Mouse (Mus musculus): Measurements from ENCODE around the gene Thnsl2. TPM values are rescaled to one million over a fixed set of nuclear protein-coding genes. Genes with fewer than 3 reads are reported as not detected.
A peak's percentile ranks its signal among the peaks of the same experiment; 100 is the strongest.

Thnsl2 gene
- polyA plus RNA-seq, 1 experiment from 2014 or later: 23.0 TPM

- H3K36me3 ChIP-seq (ENCODE audit: control insufficient read depth, insufficient read depth, low read length): no peaks in the 10 kb centered on the region
- WGBS: 6% methylated on average over 3 of the region's 3 CpGs
- H3K9me3 ChIP-seq (ENCODE audit: control insufficient read depth, low read length): no peaks in the 10 kb centered on the region
- H3K4me1 ChIP-seq (replicated peaks; ENCODE audit: control insufficient read depth, insufficient read depth, low read length): no peaks in the 10 kb centered on the region
- H3K9ac ChIP-seq (ENCODE audit: low read length): no peak overlapping the region
- no peak overlapping the region for H3K27ac ChIP-seq (ENCODE audit: low read depth)
- ATAC-seq (replicated peaks; ENCODE audit: low FRiP score, low TSS enrichment, low read depth) (peak; percentile 92), DNase-seq (ENCODE audit: low spot score) (peak; percentile 96)
- H3K4me2 ChIP-seq (ENCODE audit: low read length): no peak overlapping the region
- no peaks in the 10 kb centered on the region for H3K27me3 ChIP-seq (replicated peaks; ENCODE audit: control insufficient read depth, insufficient read depth, low read length)
- no peak overlapping the region for H3K4me3 ChIP-seq (ENCODE audit: low read depth, low read length)
These were observed 19.0 kb downstream of the Thnsl2 start for GRCm38 (mm10) chr6:71125043-71125893.

DNA sequence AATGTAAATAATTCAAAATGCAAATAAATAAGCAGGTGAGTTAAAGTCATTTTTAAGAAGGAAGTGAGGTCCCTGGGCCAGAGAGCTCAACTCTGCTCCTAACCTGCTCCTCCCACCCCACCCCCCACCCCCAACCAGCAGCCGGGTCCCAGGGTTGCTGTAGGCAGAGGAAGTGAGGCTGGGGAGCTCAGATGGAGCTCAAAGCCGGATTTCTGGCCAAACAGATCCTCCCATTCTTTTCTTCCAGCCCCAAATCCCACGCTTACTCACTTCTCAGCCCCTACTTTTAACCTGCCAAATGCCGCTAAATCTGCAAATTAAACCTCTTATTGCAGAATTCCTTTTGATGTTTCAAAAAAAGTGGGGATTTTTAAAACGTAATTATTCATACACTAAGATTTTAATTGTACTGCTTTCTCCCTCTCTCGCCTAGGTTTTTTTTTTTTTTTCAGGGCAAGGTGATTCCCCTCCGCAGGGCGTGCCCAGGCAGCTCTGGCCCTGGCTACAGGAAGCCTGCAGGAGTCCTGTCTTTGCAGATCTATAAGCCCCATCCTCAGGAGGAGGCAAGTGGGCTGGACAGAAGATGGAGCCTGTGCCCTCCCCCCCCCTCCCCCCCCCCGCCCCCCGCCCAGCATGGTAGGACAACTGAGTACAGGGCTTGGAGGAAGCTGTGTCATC is 24.5 kb downstream of the Thnsl2 start:
- DNase-seq (ENCODE audit: low spot score): no peak
- no peak for ATAC-seq (replicated peaks; ENCODE audit: low FRiP score, low TSS enrichment, low read depth)
- Histone ChIP-seq H3K27ac (ENCODE audit: low read depth) (no peak overlapping the region), H3K9me3 (ENCODE audit: control insufficient read depth, low read length) (no peaks in the 10 kb centered on the region), H3K27me3 (replicated peaks; ENCODE audit: control insufficient read depth, insufficient read depth, low read length) (no peaks in the 10 kb centered on the region), H3K4me2 (ENCODE audit: low read length) (no peak overlapping the region), H3K9ac (ENCODE audit: low read length) (no peak overlapping the region), H3K4me3 (ENCODE audit: low read depth, low read length) (no peak overlapping the region), H3K36me3 (ENCODE audit: control insufficient read depth, insufficient read depth, low read length) (no peaks in the 10 kb centered on the region), H3K4me1 (replicated peaks; ENCODE audit: control insufficient read depth, insufficient read depth, low read length) (no peaks in the 10 kb centered on the region)
- WGBS: 18% methylated on average over 8 of the region's 10 CpGs

GRCm38 (mm10) chr6:71111419-71112113 is 32.7 kb downstream of the Thnsl2 start:
- DNase-seq (ENCODE audit: low spot score): no peak
- ATAC-seq (replicated peaks; ENCODE audit: low FRiP score, low TSS enrichment, low read depth): no peak
- WGBS: 70% methylated on average over 11 of the region's 11 CpGs
- Histone ChIP-seq H3K27me3 (replicated peaks; ENCODE audit: control insufficient read depth, insufficient read depth, low read length) (no peaks in the 10 kb centered on the region), H3K36me3 (ENCODE audit: control insufficient read depth, insufficient read depth, low read length) (no peaks in the 10 kb centered on the region), H3K9ac (ENCODE audit: low read length) (no peak overlapping the region), H3K4me1 (replicated peaks; ENCODE audit: control insufficient read depth, insufficient read depth, low read length) (no peaks in the 10 kb centered on the region), H3K9me3 (ENCODE audit: control insufficient read depth, low read length) (no peaks in the 10 kb centered on the region), H3K4me3 (ENCODE audit: low read depth, low read length) (no peak overlapping the region), H3K27ac (ENCODE audit: low read depth) (no peak overlapping the region), H3K4me2 (ENCODE audit: low read length) (no peak overlapping the region)

GRCm38 (mm10) chr6:71106170-71106945 is 37.9 kb downstream of the Thnsl2 start:
- H3K4me1 ChIP-seq (replicated peaks; ENCODE audit: control insufficient read depth, insufficient read depth, low read length): no peaks in the 10 kb centered on the region
- no peak overlapping the region for H3K27ac ChIP-seq (ENCODE audit: low read depth)
- H3K4me2 ChIP-seq (ENCODE audit: low read length): no peak overlapping the region
- H3K4me3 ChIP-seq (ENCODE audit: low read depth, low read length): no peak overlapping the region
- WGBS: 73% methylated on average over 19 of the region's 19 CpGs
- ATAC-seq (replicated peaks; ENCODE audit: low FRiP score, low TSS enrichment, low read depth) (no peak), DNase-seq (ENCODE audit: low spot score) (no peak)
- H3K36me3 ChIP-seq (ENCODE audit: control insufficient read depth, insufficient read depth, low read length): no peaks in the 10 kb centered on the region
- no peak overlapping the region for H3K9ac ChIP-seq (ENCODE audit: low read length)
- H3K27me3 ChIP-seq (replicated peaks; ENCODE audit: control insufficient read depth, insufficient read depth, low read length): no peaks in the 10 kb centered on the region
- H3K9me3 ChIP-seq (ENCODE audit: control insufficient read depth, low read length): no peaks in the 10 kb centered on the region

GRCm38 (mm10) chr6:71096126-71096525 is 48.1 kb downstream of the Thnsl2 start:
- WGBS: 92% methylated on average over 3 of the region's 3 CpGs
- Histone ChIP-seq H3K36me3 (ENCODE audit: control insufficient read depth, insufficient read depth, low read length) (no peaks in the 10 kb centered on the region), H3K27ac (ENCODE audit: low read depth) (no peak overlapping the region), H3K9ac (ENCODE audit: low read length) (no peak overlapping the region), H3K4me1 (replicated peaks; ENCODE audit: control insufficient read depth, insufficient read depth, low read length) (no peaks in the 10 kb centered on the region), H3K4me3 (ENCODE audit: low read depth, low read length) (no peak overlapping the region), H3K27me3 (replicated peaks; ENCODE audit: control insufficient read depth, insufficient read depth, low read length) (no peaks in the 10 kb centered on the region), H3K4me2 (ENCODE audit: low read length) (no peak overlapping the region), H3K9me3 (ENCODE audit: control insufficient read depth, low read length) (no peaks in the 10 kb centered on the region)
- ATAC-seq (replicated peaks; ENCODE audit: low FRiP score, low TSS enrichment, low read depth): no peak
- no peak for DNase-seq (ENCODE audit: low spot score)

DNA sequence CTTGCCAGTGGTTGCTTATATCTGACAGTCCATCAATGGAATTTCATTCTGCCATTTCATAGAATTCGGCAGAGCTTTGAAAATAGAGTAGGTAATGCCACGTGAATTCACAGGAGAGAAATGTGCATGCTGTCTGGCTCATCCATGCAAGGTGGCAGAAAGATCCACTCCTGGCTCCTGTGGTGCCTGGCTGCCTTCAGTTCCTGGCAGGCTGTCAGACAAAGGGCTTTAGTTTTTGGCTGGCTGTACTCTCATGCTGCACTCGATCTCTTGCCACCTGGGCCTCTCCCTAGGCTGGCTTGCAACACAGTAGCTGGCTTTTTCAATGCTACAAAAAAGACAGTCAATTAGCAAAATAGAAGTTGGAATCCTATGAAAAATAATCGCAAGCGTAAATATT is 49.5 kb downstream of the Thnsl2 start:
- no peak overlapping the region for H3K4me3 ChIP-seq (ENCODE audit: low read depth, low read length)
- no peaks in the 10 kb centered on the region for H3K27me3 ChIP-seq (replicated peaks; ENCODE audit: control insufficient read depth, insufficient read depth, low read length)
- no peaks in the 10 kb centered on the region for H3K9me3 ChIP-seq (ENCODE audit: control insufficient read depth, low read length)
- H3K36me3 ChIP-seq (ENCODE audit: control insufficient read depth, insufficient read depth, low read length): no peaks in the 10 kb centered on the region
- H3K9ac ChIP-seq (ENCODE audit: low read length): no peak overlapping the region
- ATAC-seq (replicated peaks; ENCODE audit: low FRiP score, low TSS enrichment, low read depth) (no peak), DNase-seq (ENCODE audit: low spot score) (no peak)
- no peak overlapping the region for H3K27ac ChIP-seq (ENCODE audit: low read depth)
- no peak overlapping the region for H3K4me2 ChIP-seq (ENCODE audit: low read length)
- no peaks in the 10 kb centered on the region for H3K4me1 ChIP-seq (replicated peaks; ENCODE audit: control insufficient read depth, insufficient read depth, low read length)
- WGBS: 80% methylated on average over 5 of the region's 5 CpGs

- Histone ChIP-seq H3K27me3 (replicated peaks; ENCODE audit: control insufficient read depth, insufficient read depth, low read length) (no peaks in the 10 kb centered on the region), H3K4me1 (replicated peaks; ENCODE audit: control insufficient read depth, insufficient read depth, low read length) (no peaks in the 10 kb centered on the region), H3K4me3 (ENCODE audit: low read depth, low read length) (no peak overlapping the region), H3K4me2 (ENCODE audit: low read length) (no peak overlapping the region), H3K36me3 (ENCODE audit: control insufficient read depth, insufficient read depth, low read length) (no peaks in the 10 kb centered on the region), H3K9ac (ENCODE audit: low read length) (no peak overlapping the region), H3K27ac (ENCODE audit: low read depth) (no peak overlapping the region), H3K9me3 (ENCODE audit: control insufficient read depth, low read length) (no peaks in the 10 kb centered on the region)
- no peak for DNase-seq (ENCODE audit: low spot score)
- ATAC-seq (replicated peaks; ENCODE audit: low FRiP score, low TSS enrichment, low read depth): no peak
- 87% methylated on average over 6 of the region's 6 CpGs for WGBS
These were observed 50.6 kb downstream of the Thnsl2 start for GRCm38 (mm10) chr6:71093686-71094085.

DNA sequence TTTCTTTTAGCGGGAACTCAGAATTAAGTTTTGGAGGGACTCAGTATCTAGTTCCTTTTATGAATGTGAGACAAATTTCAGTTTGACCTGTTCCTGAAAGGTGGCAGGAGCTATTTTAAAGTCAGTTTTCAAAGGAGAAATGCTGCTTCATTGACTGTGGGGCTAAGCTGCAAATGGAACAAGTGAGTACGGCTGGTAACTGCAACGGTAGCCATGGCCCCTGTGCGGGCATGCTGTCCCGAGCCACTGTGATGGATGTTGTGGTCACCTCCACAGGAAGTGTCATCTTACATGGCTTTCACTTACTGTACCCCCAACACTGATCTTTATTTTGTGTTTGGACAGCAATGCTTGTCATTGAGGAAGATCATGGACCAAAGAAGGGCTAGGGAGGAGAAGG is 53.8 kb downstream of the Thnsl2 start:
- Histone ChIP-seq H3K9me3 (ENCODE audit: control insufficient read depth, low read length) (no peaks in the 10 kb centered on the region), H3K4me3 (ENCODE audit: low read depth, low read length) (no peak overlapping the region), H3K27ac (ENCODE audit: low read depth) (no peak overlapping the region), H3K4me2 (ENCODE audit: low read length) (no peak overlapping the region), H3K27me3 (replicated peaks; ENCODE audit: control insufficient read depth, insufficient read depth, low read length) (no peaks in the 10 kb centered on the region), H3K36me3 (ENCODE audit: control insufficient read depth, insufficient read depth, low read length) (no peaks in the 10 kb centered on the region), H3K4me1 (replicated peaks; ENCODE audit: control insufficient read depth, insufficient read depth, low read length) (no peaks in the 10 kb centered on the region), H3K9ac (ENCODE audit: low read length) (no peak overlapping the region)
- DNase-seq (ENCODE audit: low spot score) (no peak), ATAC-seq (replicated peaks; ENCODE audit: low FRiP score, low TSS enrichment, low read depth) (no peak)
- WGBS: 79% methylated on average over 5 of the region's 5 CpGs
